Mouse (Mus musculus) kidney, embryonic 15.5 days (tissue): ENCODE data around the gene Ank3. TPM values are rescaled to one million over a fixed set of nuclear protein-coding genes. Genes with fewer than 3 reads are reported as not detected.

Source experiments
- ATAC-seq: fragments of 200-750 bp; cut with Nextera tagmentation; replicated peaks from 2 replicates; pipeline ENCODE4 v1.8.0; 2017; ENCODE audit warnings: moderate TSS enrichment; ENCODE audit not compliant: low FRiP score
- H3K27ac ChIP-seq: fragments of 300-500 bp; sonication (generic); 2 replicates; pipeline ENCODE4 v1.5.1; 2015; ENCODE audit warnings: mild to moderate bottlenecking, inconsistent platforms
- H3K27me3 ChIP-seq: fragments of 300-500 bp; sonication (generic); 2 replicates; pipeline ENCODE4 v1.6.1; 2015; ENCODE audit warnings: inconsistent platforms
- H3K36me3 ChIP-seq: fragments of 300-500 bp; sonication (generic); 2 replicates; pipeline ENCODE4 v1.6.1; 2015; ENCODE audit warnings: inconsistent platforms
- H3K4me1 ChIP-seq: fragments of 300-500 bp; sonication (generic); 2 replicates; pipeline ENCODE4 v1.6.1; 2015; ENCODE audit warnings: inconsistent platforms
- H3K4me2 ChIP-seq: fragments of 300-500 bp; sonication (generic); 2 replicates; pipeline ENCODE4 v1.6.1; 2015; ENCODE audit warnings: moderate library complexity, mild to moderate bottlenecking, inconsistent platforms
- H3K4me3 ChIP-seq: fragments of 300-500 bp; sonication (generic); replicated peaks from 2 replicates; pipeline ENCODE4 v1.5.1; 2015; ENCODE audit warnings: mild to moderate bottlenecking, inconsistent platforms
- H3K9ac ChIP-seq: fragments of 300-500 bp; sonication (generic); 2 replicates; pipeline ENCODE4 v1.6.1; 2015; ENCODE audit warnings: mild to moderate bottlenecking, inconsistent platforms
- H3K9me3 ChIP-seq: fragments of 300-500 bp; sonication (generic); replicated peaks from 2 replicates; pipeline ENCODE4 v1.6.1; 2016; ENCODE audit warnings: inconsistent platforms
- WGBS: fragments of 180-500 bp; shearing (Covaris S2); methylation state at CpG from one replicate; pipeline ENCODE4 v1.1.7; 2015; ENCODE audit warnings: mixed read lengths; 5-methylcytosine and 5-hydroxymethylcytosine counted together
- polyA plus RNA-seq: library from polyadenylated mRNA; unstranded; fragments of >200 nt; fragmentation: Nextera tagmentation; extraction: Ambion mirVana; gene quantifications from 2 replicates; pipeline ENCODE4 v1.2.1, GENCODE M21; 2015

Gene Ank3
- polyA plus RNA-seq, 1 experiment from 2014 or later, result 47.9 TPM

DNA sequence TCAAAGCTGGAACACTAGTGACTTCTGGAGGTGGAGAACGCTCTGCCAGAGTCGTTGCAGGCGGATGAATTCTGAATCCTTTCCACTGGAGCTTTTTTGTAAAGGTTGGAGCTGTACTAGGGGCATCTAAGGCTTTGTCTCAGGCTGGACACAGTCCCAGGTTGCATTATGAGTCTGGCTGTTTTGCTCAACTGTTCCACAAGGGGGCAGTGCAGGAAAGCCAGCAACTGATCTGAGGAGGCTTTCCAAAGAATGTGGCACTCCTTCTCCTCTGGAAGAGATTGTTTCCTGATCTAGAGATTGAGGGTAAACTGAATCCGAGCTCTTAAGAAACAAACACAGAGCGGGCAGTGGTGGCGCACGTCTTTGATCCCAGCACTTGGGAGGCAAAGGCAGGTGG lies 263.8 kb downstream of the Ank3 start:
- H3K36me3 ChIP-seq, result no peaks in the 10 kb centered on the region
- H3K27me3 ChIP-seq, result no peaks in the 10 kb centered on the region
- H3K9me3 ChIP-seq, result no peaks in the 10 kb centered on the region
- no peak overlapping the region for H3K27ac ChIP-seq
- no peaks in the 10 kb centered on the region; the same call in 1 of the 2 replicates for H3K4me1 ChIP-seq
- no peak overlapping the region for H3K4me3 ChIP-seq
- H3K4me2 ChIP-seq, result peak overlapping the region; percentile 16; the same call in 1 of the 2 replicates
- ATAC-seq, result peak; percentile 62
- 7% methylated on average over 7 of the region's 7 CpGs for WGBS
- no peak overlapping the region for H3K9ac ChIP-seq

- WGBS, result 89% methylated on average over 4 of the region's 4 CpGs
- no peaks in the 10 kb centered on the region for H3K36me3 ChIP-seq
- no peak overlapping the region for H3K4me3 ChIP-seq
- H3K4me1 ChIP-seq, result peaks cover 7% of the 10 kb centered on the region
- H3K27me3 ChIP-seq, result no peaks in the 10 kb centered on the region
- H3K9me3 ChIP-seq, result no peaks in the 10 kb centered on the region
- H3K4me2 ChIP-seq, result no peak overlapping the region
- no peak for ATAC-seq
- no peak overlapping the region for H3K27ac ChIP-seq
- H3K9ac ChIP-seq, result no peak overlapping the region
These were observed 268.9 kb downstream of the Ank3 start for GRCm38 (mm10) chr10:69667482-69667881.

DNA sequence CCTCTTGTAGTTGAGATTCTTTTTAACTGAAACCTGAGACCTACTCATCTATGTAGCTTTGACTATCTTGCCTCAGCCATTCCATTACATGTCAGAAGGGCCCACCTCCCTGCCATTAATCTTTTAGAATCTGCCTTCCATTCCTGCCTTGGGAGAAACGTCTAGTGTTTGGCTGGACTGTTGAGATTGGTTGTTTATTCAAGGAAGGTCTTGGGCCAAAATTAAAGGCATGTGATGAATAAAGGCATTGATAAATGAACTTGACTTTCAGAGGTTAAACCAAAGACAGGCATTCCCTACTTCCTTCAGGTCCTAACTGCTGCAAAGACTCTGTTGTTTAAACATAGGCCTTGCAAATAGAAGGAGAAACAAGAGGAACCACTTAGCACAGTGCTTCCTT lies 271.9 kb downstream of the Ank3 start:
- Histone ChIP-seq H3K36me3 (no peaks in the 10 kb centered on the region), H3K9me3 (no peaks in the 10 kb centered on the region), H3K4me2 (no peak overlapping the region), H3K4me3 (no peak overlapping the region), H3K27me3 (no peaks in the 10 kb centered on the region), H3K27ac (no peak overlapping the region; the same call in 1 of the 2 replicates), H3K9ac (no peak overlapping the region), H3K4me1 (peaks cover 7% of the 10 kb centered on the region)
- no peak for ATAC-seq
- WGBS, result 8% methylated on average over 1 of the region's 1 CpGs

GRCm38 (mm10) chr10:69670959-69671358 lies 272.4 kb downstream of the Ank3 start:
- Histone ChIP-seq H3K9ac (no peak overlapping the region), H3K27ac (no peak overlapping the region; the same call in 1 of the 2 replicates), H3K4me1 (peaks cover 7% of the 10 kb centered on the region), H3K27me3 (no peaks in the 10 kb centered on the region), H3K4me3 (no peak overlapping the region), H3K4me2 (no peak overlapping the region), H3K36me3 (no peaks in the 10 kb centered on the region), H3K9me3 (no peaks in the 10 kb centered on the region)
- 59% methylated on average over 2 of the region's 2 CpGs for WGBS
- 0 out of 2 replicates have a peak, but pooled peaks have one; percentile 46 for ATAC-seq

GRCm38 (mm10) chr10:69671505-69671904 lies 272.9 kb downstream of the Ank3 start:
- Histone ChIP-seq H3K36me3 (no peaks in the 10 kb centered on the region), H3K9ac (no peak overlapping the region), H3K27ac (no peak overlapping the region), H3K27me3 (no peaks in the 10 kb centered on the region), H3K4me2 (no peak overlapping the region), H3K9me3 (no peaks in the 10 kb centered on the region), H3K4me3 (no peak overlapping the region), H3K4me1 (peaks cover 7% of the 10 kb centered on the region)
- no peak for ATAC-seq
- WGBS, result 76% methylated on average over 3 of the region's 3 CpGs

DNA sequence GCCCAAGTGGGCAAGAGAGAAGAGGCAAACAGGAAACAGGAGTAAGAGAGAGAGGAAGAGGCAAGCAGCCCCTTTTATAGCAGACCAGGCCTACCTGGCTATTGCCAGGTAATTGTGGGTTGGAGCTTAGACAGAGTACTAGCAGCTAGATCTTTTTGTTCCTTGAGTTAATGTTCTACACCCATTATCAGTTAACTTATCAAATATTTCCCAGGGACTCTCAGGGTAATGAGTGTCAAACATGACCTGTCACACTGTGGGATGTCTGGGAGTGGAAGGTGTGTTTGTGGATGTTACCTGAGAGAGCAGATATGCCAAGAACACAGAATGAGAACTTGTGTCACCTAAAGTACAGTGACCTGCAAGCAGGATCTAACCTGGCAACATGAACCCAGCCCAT lies 274.0 kb downstream of the Ank3 start:
- Histone ChIP-seq H3K9ac (no peak overlapping the region), H3K27me3 (no peaks in the 10 kb centered on the region), H3K27ac (no peak overlapping the region), H3K36me3 (no peaks in the 10 kb centered on the region), H3K9me3 (no peaks in the 10 kb centered on the region), H3K4me3 (no peak overlapping the region), H3K4me2 (no peak overlapping the region), H3K4me1 (peaks cover 7% of the 10 kb centered on the region)
- ATAC-seq, result no peak

- Histone ChIP-seq H3K9me3 (0 out of 2 replicates have a peak, but pooled peaks cover 3% of the 10 kb centered on the region), H3K9ac (no peak overlapping the region), H3K36me3 (no peaks in the 10 kb centered on the region), H3K27me3 (no peaks in the 10 kb centered on the region), H3K4me1 (no peaks in the 10 kb centered on the region), H3K4me2 (no peak overlapping the region), H3K4me3 (no peak overlapping the region), H3K27ac (no peak overlapping the region)
- peak; percentile 43; the same call in 1 of the 2 replicates for ATAC-seq
- WGBS, result 61% methylated on average over 15 of the region's 15 CpGs
These were observed 279.7 kb downstream of the Ank3 start for GRCm38 (mm10) chr10:69678230-69678629.

DNA sequence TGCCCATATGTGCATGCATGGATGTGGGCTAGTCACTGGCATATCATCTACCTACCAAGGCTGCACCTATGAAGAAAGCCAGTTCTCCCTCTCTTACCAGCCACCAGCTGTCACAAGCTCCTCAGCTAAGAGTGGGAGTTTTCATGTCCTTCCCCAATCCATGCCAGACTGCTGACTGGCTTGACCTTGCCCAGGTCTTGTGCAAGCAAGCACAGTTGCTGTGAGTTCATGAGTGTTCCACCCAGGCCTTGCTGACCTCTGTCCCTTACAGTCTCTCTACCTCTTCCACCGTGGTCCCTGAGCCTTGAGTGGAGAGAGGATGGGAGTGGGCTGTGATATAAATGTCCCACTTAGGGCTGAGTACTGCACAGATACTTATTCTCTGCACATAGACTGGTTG lies 287.8 kb downstream of the Ank3 start:
- Histone ChIP-seq H3K9ac (no peak overlapping the region), H3K4me3 (no peak overlapping the region), H3K36me3 (no peaks in the 10 kb centered on the region), H3K27ac (no peak overlapping the region), H3K27me3 (no peaks in the 10 kb centered on the region), H3K4me2 (no peak overlapping the region), H3K9me3 (0 out of 2 replicates have a peak, but pooled peaks cover 4% of the 10 kb centered on the region), H3K4me1 (peaks cover 14% of the 10 kb centered on the region)
- 91% methylated on average over 1 of the region's 1 CpGs for WGBS
- ATAC-seq, result no peak

- Histone ChIP-seq H3K9ac (no peak overlapping the region), H3K27ac (no peak overlapping the region), H3K9me3 (no peaks in the 10 kb centered on the region), H3K27me3 (no peaks in the 10 kb centered on the region), H3K4me3 (no peak overlapping the region), H3K36me3 (no peaks in the 10 kb centered on the region), H3K4me2 (no peak overlapping the region), H3K4me1 (peaks cover 16% of the 10 kb centered on the region)
- no peak for ATAC-seq
- 84% methylated on average over 12 of the region's 12 CpGs for WGBS
These were observed 290.5 kb downstream of the Ank3 start for GRCm38 (mm10) chr10:69689096-69689495.

DNA sequence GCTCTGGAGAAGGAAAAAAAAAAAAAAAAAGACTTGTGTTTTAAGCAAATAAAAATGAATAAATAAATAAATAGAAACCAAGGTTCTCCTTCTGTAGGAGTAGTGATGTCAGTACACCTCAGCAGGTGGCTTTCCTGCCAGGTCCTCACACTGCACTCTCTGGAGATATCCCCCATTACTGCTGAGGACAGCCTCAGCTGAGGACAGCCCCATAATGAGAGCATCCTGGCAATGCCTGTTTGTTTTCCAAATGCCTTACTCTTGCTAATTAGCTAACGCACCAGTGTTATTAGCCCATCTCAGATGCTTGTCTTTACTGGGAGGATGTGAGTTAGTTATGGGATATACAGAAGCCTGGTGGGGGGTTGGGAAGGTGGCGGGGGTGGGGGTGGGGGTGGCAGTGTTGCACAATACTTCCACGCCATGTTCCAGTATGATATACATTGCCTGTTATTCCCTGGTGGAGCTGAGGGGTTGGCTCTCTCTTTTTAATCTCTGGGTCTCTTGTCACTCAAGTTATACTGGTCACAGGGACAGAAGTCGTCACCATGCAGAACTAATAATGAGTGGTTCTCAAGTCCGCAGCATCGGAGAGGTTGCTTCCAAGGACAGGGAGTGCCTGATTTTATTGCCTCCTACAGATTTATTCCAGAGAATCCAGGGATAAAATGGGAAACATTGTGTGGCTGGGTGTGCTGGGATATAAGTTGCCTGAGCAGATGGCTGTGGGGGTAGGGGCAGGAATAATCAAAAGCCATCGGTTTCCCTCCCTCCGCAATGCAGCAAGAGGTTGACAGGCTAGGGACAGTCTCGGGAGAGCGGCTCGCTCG lies 291.8 kb downstream of the Ank3 start:
- no peak for ATAC-seq
- Histone ChIP-seq H3K36me3 (no peaks in the 10 kb centered on the region), H3K4me1 (peaks cover 16% of the 10 kb centered on the region)

DNA sequence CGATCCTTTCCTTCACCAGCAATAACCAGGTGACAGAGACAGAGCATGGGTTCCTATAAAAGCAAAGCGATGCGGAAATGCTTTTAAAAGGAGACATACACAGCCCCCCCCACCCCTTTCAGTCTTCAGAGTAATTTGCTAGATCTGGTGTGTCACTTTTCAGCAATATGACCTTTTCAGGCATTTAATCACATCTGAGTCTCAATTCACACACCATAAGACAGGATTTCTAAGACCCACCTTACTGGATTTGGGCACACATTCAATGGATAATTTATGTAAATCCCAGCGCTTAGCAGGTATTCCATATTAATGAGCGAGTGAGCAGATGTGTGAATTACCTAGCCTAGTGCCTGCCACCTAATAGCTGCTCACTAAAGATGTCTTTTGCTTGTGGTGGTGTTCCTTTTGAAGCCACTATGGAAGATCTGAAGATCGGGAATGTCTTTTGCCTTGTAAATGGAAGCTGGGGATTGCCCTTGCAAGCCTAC lies 292.4 kb downstream of the Ank3 start:
- Histone ChIP-seq H3K4me3 (no peak overlapping the region; the same call in 1 of the 2 replicates), H3K36me3 (no peaks in the 10 kb centered on the region), H3K9me3 (no peaks in the 10 kb centered on the region), H3K27ac (no peak overlapping the region), H3K4me1 (peaks cover 19% of the 10 kb centered on the region), H3K27me3 (no peaks in the 10 kb centered on the region), H3K9ac (no peak overlapping the region), H3K4me2 (peak overlapping the region; percentile 34)
- ATAC-seq, result no peak
- WGBS, result 29% methylated on average over 6 of the region's 6 CpGs

More for the DNA sequence above, 291.8 kb downstream of the Ank3 start:
- WGBS, result 9% methylated on average over 12 of the region's 12 CpGs
- no peaks in the 10 kb centered on the region for H3K27me3 ChIP-seq
- peak overlapping the region; percentile 34 for H3K4me2 ChIP-seq
- no peaks in the 10 kb centered on the region for H3K9me3 ChIP-seq
- H3K9ac ChIP-seq, result no peak overlapping the region
- H3K27ac ChIP-seq, result no peak overlapping the region
- H3K4me3 ChIP-seq, result no peak overlapping the region; the same call in 1 of the 2 replicates

DNA sequence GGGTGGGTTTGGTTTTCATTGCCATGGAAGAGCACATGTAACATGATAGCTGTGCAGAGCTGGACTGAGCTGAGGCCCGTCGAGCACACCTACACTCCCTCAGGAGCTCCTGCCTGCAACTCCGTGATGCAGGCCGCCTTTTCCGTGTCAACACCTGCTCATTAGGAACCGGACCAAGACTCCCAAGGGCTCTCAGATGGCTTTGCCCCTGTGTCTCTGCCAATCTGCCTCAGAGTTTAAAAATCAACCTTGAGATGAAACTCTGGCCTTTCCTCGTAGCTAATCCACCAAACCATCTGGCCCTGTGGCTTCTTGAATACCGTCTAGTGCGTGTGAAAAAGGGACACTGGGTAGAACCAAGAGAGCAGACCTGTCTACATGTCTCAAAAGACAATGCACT lies 297.4 kb downstream of the Ank3 start:
- Histone ChIP-seq H3K27ac (no peak overlapping the region), H3K9me3 (no peaks in the 10 kb centered on the region), H3K4me1 (peaks cover 10% of the 10 kb centered on the region), H3K27me3 (no peaks in the 10 kb centered on the region), H3K9ac (no peak overlapping the region), H3K36me3 (no peaks in the 10 kb centered on the region), H3K4me2 (no peak overlapping the region), H3K4me3 (no peak overlapping the region)
- WGBS, result 56% methylated on average over 9 of the region's 9 CpGs
- ATAC-seq, result no peak
